Mouse (Mus musculus): ENCODE measurements around the gene Spock1. TPM values are rescaled to one million over a fixed set of nuclear protein-coding genes. Genes with fewer than 3 reads are reported as not detected.

The Spock1 gene
- polyA plus RNA-seq, 1 experiment from 2014 or later: 3.7 TPM

DNA sequence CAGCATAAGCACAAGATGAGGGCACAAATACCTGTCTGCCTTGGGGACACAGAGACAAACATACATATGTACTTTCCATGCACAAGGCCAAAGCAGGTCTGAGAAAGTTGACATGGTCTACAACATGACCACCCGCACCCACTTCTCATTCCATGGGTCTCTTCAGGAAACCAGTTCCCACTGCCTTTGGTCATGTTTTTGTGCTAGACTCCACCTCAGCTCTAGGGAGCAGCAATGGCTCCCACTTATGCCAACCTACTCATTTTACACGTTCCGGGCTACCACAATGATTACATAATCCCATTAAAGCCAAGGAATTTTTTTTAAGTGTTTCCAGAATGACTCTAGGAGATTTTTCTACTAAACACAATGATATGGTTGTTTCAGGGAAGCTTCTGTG, 147.5 kb downstream of the Spock1 start:
- no peaks in the 10 kb centered on the region for H3K9me3 ChIP-seq
- H3K9ac ChIP-seq: no peak overlapping the region
- no peak for ATAC-seq (ENCODE audit: insufficient read depth, low FRiP score, low read depth)
- H3K27ac ChIP-seq: no peak overlapping the region
- no peaks in the 10 kb centered on the region for H3K27me3 ChIP-seq (replicated peaks)
- no peak overlapping the region for H3K4me2 ChIP-seq
- H3K4me1 ChIP-seq: no peaks in the 10 kb centered on the region
- no peaks in the 10 kb centered on the region for H3K36me3 ChIP-seq
- WGBS: 83% methylated on average over 3 of the region's 3 CpGs
- no peak overlapping the region for H3K4me3 ChIP-seq (replicated peaks)

DNA sequence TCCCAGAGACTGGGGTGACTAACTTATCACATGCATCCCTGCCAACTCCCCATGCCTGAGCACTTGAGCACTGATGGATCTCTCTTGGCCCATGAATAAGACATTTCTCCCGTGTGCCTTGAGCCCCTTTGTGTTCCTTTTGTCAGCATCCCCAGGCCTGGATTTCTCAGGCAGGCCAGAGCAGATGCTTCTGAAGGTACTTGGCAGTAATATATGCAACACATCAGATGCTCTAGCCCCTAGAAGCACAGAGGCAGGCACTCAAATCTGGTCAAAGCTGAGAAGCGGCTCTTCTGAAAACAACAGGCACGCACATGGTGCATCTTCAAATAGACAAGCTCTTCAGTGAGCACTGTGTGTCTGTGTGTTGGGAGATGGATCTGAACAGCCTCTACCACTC, 151.8 kb downstream of the Spock1 start:
- H3K27ac ChIP-seq: no peak overlapping the region
- H3K4me3 ChIP-seq (replicated peaks): no peak overlapping the region
- WGBS: 78% methylated on average over 3 of the region's 3 CpGs
- H3K4me1 ChIP-seq: no peaks in the 10 kb centered on the region
- no peak for ATAC-seq (ENCODE audit: insufficient read depth, low FRiP score, low read depth)
- H3K27me3 ChIP-seq (replicated peaks): no peaks in the 10 kb centered on the region
- H3K4me2 ChIP-seq: no peak overlapping the region
- H3K36me3 ChIP-seq: no peaks in the 10 kb centered on the region
- H3K9ac ChIP-seq: no peak overlapping the region
- H3K9me3 ChIP-seq: no peaks in the 10 kb centered on the region

DNA sequence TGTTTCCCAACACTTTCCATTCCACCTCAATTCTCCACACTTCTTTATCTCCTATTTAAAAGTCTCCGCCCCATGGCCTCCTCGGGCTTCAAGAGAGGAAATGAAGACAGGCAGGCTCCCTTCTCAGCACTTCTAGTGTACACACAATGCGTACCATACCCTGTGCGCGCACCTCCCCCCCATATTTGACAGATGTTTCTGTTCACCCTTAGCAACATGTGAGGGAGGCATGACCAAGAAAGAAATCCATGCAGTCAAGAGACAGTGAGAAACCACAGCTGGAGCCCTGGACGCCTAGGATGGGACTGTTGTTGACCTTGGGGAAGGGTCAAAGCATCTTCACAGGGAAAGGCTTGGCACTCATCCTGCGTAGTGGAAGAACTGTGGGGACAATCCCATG, 157.3 kb downstream of the Spock1 start:
- WGBS: 46% methylated on average over 7 of the region's 7 CpGs
- Histone ChIP-seq H3K27me3 (replicated peaks) (no peaks in the 10 kb centered on the region), H3K9ac (no peak overlapping the region), H3K4me3 (replicated peaks) (no peak overlapping the region), H3K36me3 (no peaks in the 10 kb centered on the region), H3K9me3 (no peaks in the 10 kb centered on the region), H3K27ac (no peak overlapping the region), H3K4me2 (no peak overlapping the region), H3K4me1 (0 out of 2 replicates have a peak, but pooled peaks cover 2% of the 10 kb centered on the region)
- no peak for ATAC-seq (ENCODE audit: insufficient read depth, low FRiP score, low read depth)

- H3K9ac ChIP-seq: no peak overlapping the region
- no peak overlapping the region for H3K27ac ChIP-seq
- H3K4me1 ChIP-seq: 0 out of 2 replicates have a peak, but pooled peaks cover 6% of the 10 kb centered on the region
- H3K9me3 ChIP-seq: no peaks in the 10 kb centered on the region
- no peak overlapping the region for H3K4me2 ChIP-seq
- H3K36me3 ChIP-seq: no peaks in the 10 kb centered on the region
- no peak overlapping the region for H3K4me3 ChIP-seq (replicated peaks)
- H3K27me3 ChIP-seq (replicated peaks): no peaks in the 10 kb centered on the region
- 72% methylated on average over 3 of the region's 3 CpGs for WGBS
- ATAC-seq (ENCODE audit: insufficient read depth, low FRiP score, low read depth): no peak
These were observed 163.5 kb downstream of the Spock1 start for GRCm38 (mm10) chr13:57744667-57745066.

DNA sequence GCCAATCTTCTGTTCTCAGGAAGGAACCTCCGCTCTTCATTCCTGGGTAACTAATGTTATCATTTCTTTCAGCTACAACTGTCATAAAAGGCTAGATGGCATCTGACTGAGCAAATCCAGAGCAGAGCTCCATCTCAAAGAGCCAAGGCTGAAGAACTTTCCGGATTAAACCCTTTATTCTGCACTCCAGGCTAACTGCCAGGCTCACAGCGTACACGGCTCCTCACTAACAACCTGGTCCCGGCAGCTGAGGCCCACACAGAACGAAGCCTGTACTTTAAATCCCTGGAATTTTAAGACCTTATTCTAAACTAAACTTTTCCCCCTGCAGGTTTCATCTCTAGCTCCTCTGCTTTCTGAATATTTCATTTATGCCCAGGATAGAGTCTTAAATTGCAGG, 166.9 kb downstream of the Spock1 start:
- ATAC-seq (ENCODE audit: insufficient read depth, low FRiP score, low read depth): no peak
- 58% methylated on average over 6 of the region's 6 CpGs for WGBS
- Histone ChIP-seq H3K4me2 (no peak overlapping the region), H3K4me3 (replicated peaks) (no peak overlapping the region), H3K27me3 (replicated peaks) (no peaks in the 10 kb centered on the region), H3K36me3 (no peaks in the 10 kb centered on the region), H3K4me1 (0 out of 2 replicates have a peak, but pooled peaks cover 6% of the 10 kb centered on the region), H3K9me3 (no peaks in the 10 kb centered on the region), H3K9ac (no peak overlapping the region), H3K27ac (peak overlapping the region; percentile 41; the same call in 1 of the 2 replicates)

GRCm38 (mm10) chr13:57740473-57740872, 167.7 kb downstream of the Spock1 start:
- H3K9me3 ChIP-seq: no peaks in the 10 kb centered on the region
- H3K4me1 ChIP-seq: 0 out of 2 replicates have a peak, but pooled peaks cover 6% of the 10 kb centered on the region
- peak overlapping the region; percentile 41; the same call in 1 of the 2 replicates for H3K27ac ChIP-seq
- H3K36me3 ChIP-seq: no peaks in the 10 kb centered on the region
- 0 out of 2 replicates have a peak, but pooled peaks have one; percentile 10 for ATAC-seq (ENCODE audit: insufficient read depth, low FRiP score, low read depth)
- H3K4me3 ChIP-seq (replicated peaks): no peak overlapping the region
- no peaks in the 10 kb centered on the region for H3K27me3 ChIP-seq (replicated peaks)
- WGBS: 46% methylated on average over 5 of the region's 5 CpGs
- H3K4me2 ChIP-seq: no peak overlapping the region
- no peak overlapping the region for H3K9ac ChIP-seq

- no peaks in the 10 kb centered on the region for H3K9me3 ChIP-seq
- no peak overlapping the region for H3K4me3 ChIP-seq (replicated peaks)
- H3K36me3 ChIP-seq: no peaks in the 10 kb centered on the region
- no peak for ATAC-seq (ENCODE audit: insufficient read depth, low FRiP score, low read depth)
- H3K27me3 ChIP-seq (replicated peaks): no peaks in the 10 kb centered on the region
- WGBS: 50% methylated on average over 7 of the region's 7 CpGs
- no peak overlapping the region for H3K27ac ChIP-seq
- H3K9ac ChIP-seq: no peak overlapping the region
- no peak overlapping the region for H3K4me2 ChIP-seq
- 0 out of 2 replicates have a peak, but pooled peaks cover 6% of the 10 kb centered on the region for H3K4me1 ChIP-seq
These were observed 172.1 kb downstream of the Spock1 start for GRCm38 (mm10) chr13:57736060-57736459.

- WGBS: 92% methylated on average over 4 of the region's 4 CpGs
- Histone ChIP-seq H3K9ac (no peak overlapping the region), H3K4me3 (replicated peaks) (no peak overlapping the region), H3K27me3 (replicated peaks) (no peaks in the 10 kb centered on the region), H3K4me1 (no peaks in the 10 kb centered on the region), H3K36me3 (no peaks in the 10 kb centered on the region), H3K9me3 (no peaks in the 10 kb centered on the region), H3K4me2 (no peak overlapping the region), H3K27ac (no peak overlapping the region)
- no peak for ATAC-seq (ENCODE audit: insufficient read depth, low FRiP score, low read depth)
These were observed 173.6 kb downstream of the Spock1 start for GRCm38 (mm10) chr13:57734549-57734948.

GRCm38 (mm10) chr13:57733521-57733920, 174.6 kb downstream of the Spock1 start:
- no peak overlapping the region for H3K4me2 ChIP-seq
- H3K9ac ChIP-seq: no peak overlapping the region
- H3K36me3 ChIP-seq: no peaks in the 10 kb centered on the region
- no peaks in the 10 kb centered on the region for H3K4me1 ChIP-seq
- no peaks in the 10 kb centered on the region for H3K27me3 ChIP-seq (replicated peaks)
- H3K4me3 ChIP-seq (replicated peaks): no peak overlapping the region
- WGBS: 75% methylated on average over 1 of the region's 1 CpGs
- H3K9me3 ChIP-seq: no peaks in the 10 kb centered on the region
- no peak overlapping the region for H3K27ac ChIP-seq
- ATAC-seq (ENCODE audit: insufficient read depth, low FRiP score, low read depth): no peak

DNA sequence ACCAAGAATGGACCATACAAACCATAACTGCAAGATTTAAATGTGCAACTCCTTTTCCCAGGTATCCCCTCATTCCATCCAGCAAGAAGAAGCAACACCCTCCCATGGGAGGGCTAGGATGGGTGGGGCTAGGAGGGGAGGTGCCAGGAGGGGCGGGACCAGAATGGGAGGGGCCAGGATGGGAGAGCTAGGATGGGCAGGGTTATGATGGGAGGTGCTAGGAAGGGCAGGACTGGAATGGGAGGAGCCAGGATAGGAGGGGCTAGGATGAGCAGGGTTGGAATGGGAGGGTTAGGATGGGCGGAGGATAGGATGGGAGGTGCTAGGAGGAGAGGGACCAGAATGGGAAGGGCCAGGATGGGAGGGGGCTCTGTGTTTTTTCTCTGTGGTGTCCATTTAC, 175.9 kb downstream of the Spock1 start:
- Histone ChIP-seq H3K27me3 (replicated peaks) (no peaks in the 10 kb centered on the region), H3K36me3 (no peaks in the 10 kb centered on the region), H3K4me1 (no peaks in the 10 kb centered on the region), H3K9me3 (no peaks in the 10 kb centered on the region), H3K4me3 (replicated peaks) (no peak overlapping the region), H3K27ac (no peak overlapping the region), H3K4me2 (no peak overlapping the region), H3K9ac (no peak overlapping the region)
- ATAC-seq (ENCODE audit: insufficient read depth, low FRiP score, low read depth): no peak
- 57% methylated on average over 2 of the region's 2 CpGs for WGBS

DNA sequence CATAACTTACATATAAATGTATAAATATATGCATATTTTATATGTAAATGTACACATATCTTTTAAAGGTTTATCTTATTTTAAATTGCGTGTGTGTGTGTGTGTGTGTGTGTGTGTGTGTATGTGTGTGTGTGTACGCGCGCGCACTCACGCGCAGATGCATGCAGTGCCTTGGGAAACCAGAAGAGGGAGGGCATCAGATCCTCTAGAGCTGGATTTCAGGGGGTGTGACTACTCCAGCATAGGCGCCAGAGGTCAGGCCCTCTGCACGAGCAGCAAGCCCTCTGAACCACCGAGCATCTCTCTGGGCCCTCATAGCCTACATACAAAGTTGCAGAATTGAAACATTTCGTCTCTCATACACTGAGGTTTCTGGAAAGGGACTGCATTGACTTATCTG, 180.4 kb downstream of the Spock1 start:
- Histone ChIP-seq H3K4me2 (no peak overlapping the region), H3K4me1 (no peaks in the 10 kb centered on the region), H3K9me3 (no peaks in the 10 kb centered on the region), H3K9ac (no peak overlapping the region), H3K27me3 (replicated peaks) (no peaks in the 10 kb centered on the region), H3K36me3 (no peaks in the 10 kb centered on the region), H3K4me3 (replicated peaks) (no peak overlapping the region), H3K27ac (no peak overlapping the region)
- 91% methylated on average over 11 of the region's 11 CpGs for WGBS
- ATAC-seq (ENCODE audit: insufficient read depth, low FRiP score, low read depth): no peak

- 71% methylated on average over 7 of the region's 7 CpGs for WGBS
- no peak overlapping the region for H3K4me3 ChIP-seq (replicated peaks)
- no peaks in the 10 kb centered on the region for H3K36me3 ChIP-seq
- no peak overlapping the region for H3K9ac ChIP-seq
- ATAC-seq (ENCODE audit: insufficient read depth, low FRiP score, low read depth): no peak
- no peaks in the 10 kb centered on the region for H3K4me1 ChIP-seq
- no peaks in the 10 kb centered on the region for H3K9me3 ChIP-seq
- H3K4me2 ChIP-seq: no peak overlapping the region
- H3K27ac ChIP-seq: no peak overlapping the region
- H3K27me3 ChIP-seq (replicated peaks): no peaks in the 10 kb centered on the region
These were observed 181.5 kb downstream of the Spock1 start for GRCm38 (mm10) chr13:57726654-57727053.

GRCm38 (mm10) chr13:57722329-57722936, 185.7 kb downstream of the Spock1 start:
- Histone ChIP-seq H3K4me1 (no peaks in the 10 kb centered on the region), H3K4me2 (no peak overlapping the region), H3K27me3 (replicated peaks) (no peaks in the 10 kb centered on the region), H3K9me3 (no peaks in the 10 kb centered on the region), H3K36me3 (no peaks in the 10 kb centered on the region), H3K9ac (no peak overlapping the region), H3K4me3 (replicated peaks) (no peak overlapping the region), H3K27ac (no peak overlapping the region)
- WGBS: 53% methylated on average over 17 of the region's 17 CpGs
- no peak for ATAC-seq (ENCODE audit: insufficient read depth, low FRiP score, low read depth)

All from stomach, embryonic 15.5 days (tissue).